Mouse (Mus musculus) CH12.LX (cell line): ENCODE measurements at regions not wholly inside any gene's neighbourhood (a gene's known extent, or its start where the extent isn't known, plus 50 kb on each side); places are given as distances from the start of the nearest gene placed in this dataset.

Experiments used
- CHD1 ChIP-seq: IDR thresholded peaks from 2 replicates; pipeline ENCODE4 v1.6.1; 2012; ENCODE audit warnings: low read depth, low read length, improper control_type of control experiment, inconsistent platforms
- CTCF ChIP-seq, 2 experiments: IDR thresholded peaks in 1 of 2; conservative IDR thresholded peaks in 1 of 2; 2 replicates each; pipeline ENCODE4 v1.5.1; 2011 to 2012; ENCODE audit warnings: low read depth in 2 of 2, low read length in 2 of 2, improper control_type of control experiment in 1 of 2, inconsistent platforms in 1 of 2, mild to moderate bottlenecking in 1 of 2, moderate library complexity in 1 of 2
- ELF1 ChIP-seq: IDR thresholded peaks from 2 replicates; pipeline ENCODE4 v1.6.1; 2014; ENCODE audit warnings: low read depth, mild to moderate bottlenecking, inconsistent platforms, low read length, improper control_type of control experiment
- HCFC1 ChIP-seq: IDR thresholded peaks from 2 replicates; pipeline ENCODE4 v1.6.1; 2012; ENCODE audit warnings: low read depth, mild to moderate bottlenecking, inconsistent platforms, low read length, improper control_type of control experiment
- MAFK ChIP-seq: IDR thresholded peaks from 2 replicates; pipeline ENCODE4 v1.6.1; 2011; ENCODE audit warnings: low read length, improper control_type of control experiment; ENCODE audit not compliant: insufficient replicate concordance
- MAX ChIP-seq: IDR thresholded peaks from 2 replicates; pipeline ENCODE4 v1.6.1; 2011; ENCODE audit warnings: low read length, improper control_type of control experiment
- MXI1 ChIP-seq: IDR thresholded peaks from 2 replicates; pipeline ENCODE4 v1.6.1; 2011; ENCODE audit warnings: mild to moderate bottlenecking, low read depth, low read length, improper control_type of control experiment
- RAD21 ChIP-seq: IDR thresholded peaks from 2 replicates; pipeline ENCODE4 v1.6.1; 2011; ENCODE audit warnings: low read depth, mild to moderate bottlenecking, low read length, improper control_type of control experiment, moderate library complexity
- ZNF384 ChIP-seq: IDR thresholded peaks from 2 replicates; pipeline ENCODE4 v1.6.1; 2012; ENCODE audit warnings: low read depth, low read length, improper control_type of control experiment, inconsistent platforms

DNA sequence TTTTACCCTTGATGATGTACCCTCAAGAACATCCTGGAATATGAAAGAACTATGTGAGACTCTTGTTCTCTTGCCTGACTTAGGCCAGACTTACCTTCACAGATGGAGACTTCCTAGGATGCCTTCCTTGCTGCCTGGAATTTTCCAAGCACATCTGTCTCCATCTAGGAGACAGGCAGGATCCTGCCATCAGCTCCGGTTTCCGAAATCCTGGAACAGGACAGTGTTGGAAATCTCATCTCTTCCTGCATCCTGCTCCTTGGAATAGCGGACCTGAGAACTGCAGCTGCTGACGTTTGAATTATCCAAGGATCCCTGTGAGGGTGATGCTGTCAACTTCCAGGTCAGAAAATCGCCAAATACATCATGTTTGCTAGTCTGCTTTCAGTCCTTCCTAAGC lies 77.0 kb upstream of the Irx3 start:
- TF ChIP-seq CTCF (conservative IDR thresholded peaks at IDR 0.05 in 1 of 2, IDR thresholded peaks at IDR 0.05 in 1 of 2; ENCODE audit: low read depth in 2 of 2, low read length in 2 of 2) (no peak), MXI1 (no peak), ZNF384 (no peak), MAX (no peak), MAFK (no peak), CHD1 (no peak), HCFC1 (no peak), ELF1 (no peak), RAD21 (no peak)
